Mouse (Mus musculus): ENCODE results near the gene Pcdh7. TPM values are rescaled to one million over a fixed set of nuclear protein-coding genes. Genes with fewer than 3 reads are reported as not detected.

Gene Pcdh7
- polyA plus RNA-seq, 1 experiment from 2014 or later, result 21.1 TPM

DNA sequence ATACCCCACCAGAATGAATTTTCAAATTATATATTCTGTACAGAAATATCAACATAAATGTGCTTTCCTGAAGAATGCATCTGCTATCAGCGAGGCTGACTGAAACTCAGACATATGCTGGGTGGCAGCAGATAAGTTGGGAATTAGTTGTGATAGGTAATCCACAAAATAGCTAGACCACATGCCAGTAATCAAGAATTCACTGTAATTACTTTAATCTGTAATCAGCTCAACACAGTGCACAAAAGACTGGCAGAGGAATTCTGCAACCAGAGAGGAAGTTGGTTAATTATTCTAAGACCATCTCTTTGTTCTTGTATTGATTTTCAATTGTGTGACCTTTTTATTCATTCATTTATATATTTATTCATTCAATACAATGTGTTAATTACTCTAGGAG lies 148.3 kb downstream of the Pcdh7 start:
- Histone ChIP-seq H3K4me2 (no peak overlapping the region), H3K4me3 (no peak overlapping the region), H3K36me3 (no peaks in the 10 kb centered on the region), H3K27me3 (no peaks in the 10 kb centered on the region), H3K4me1 (replicated peaks) (peaks cover 17% of the 10 kb centered on the region; the same call in 1 of the 2 replicates), H3K9ac (no peak overlapping the region), H3K27ac (no peak overlapping the region), H3K9me3 (replicated peaks) (no peaks in the 10 kb centered on the region)
- 64% methylated on average over 1 of the region's 1 CpGs for WGBS
- no peak for ATAC-seq (replicated peaks; ENCODE audit: insufficient number of reproducible peaks, insufficient read depth, low FRiP score, low read depth)

DNA sequence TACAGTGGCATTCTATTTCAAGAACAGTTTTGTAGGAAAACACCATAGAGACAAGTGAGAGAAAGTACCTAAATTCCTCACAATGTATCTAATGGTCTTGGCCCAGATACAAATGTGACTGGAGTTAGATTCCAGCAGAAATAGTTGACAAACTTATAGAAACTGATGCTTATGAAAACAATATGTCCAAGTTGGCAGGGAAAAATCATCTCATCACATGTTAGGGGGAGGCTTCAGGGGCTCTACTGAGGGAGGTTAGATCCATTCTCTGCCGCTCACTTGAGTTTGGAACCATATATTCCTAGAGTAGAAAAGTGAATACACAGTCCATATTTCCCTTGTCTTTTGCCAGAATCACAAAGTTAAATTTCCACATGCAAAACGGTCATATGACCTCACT lies 150.1 kb downstream of the Pcdh7 start:
- Histone ChIP-seq H3K9me3 (replicated peaks) (no peaks in the 10 kb centered on the region), H3K27ac (no peak overlapping the region; the same call in 1 of the 2 replicates), H3K27me3 (no peaks in the 10 kb centered on the region), H3K4me1 (replicated peaks) (peaks cover 17% of the 10 kb centered on the region; the same call in 1 of the 2 replicates), H3K9ac (no peak overlapping the region), H3K4me3 (no peak overlapping the region), H3K4me2 (no peak overlapping the region), H3K36me3 (no peaks in the 10 kb centered on the region)
- WGBS, result 74% methylated on average over 2 of the region's 2 CpGs
- no peak for ATAC-seq (replicated peaks; ENCODE audit: insufficient number of reproducible peaks, insufficient read depth, low FRiP score, low read depth)

DNA sequence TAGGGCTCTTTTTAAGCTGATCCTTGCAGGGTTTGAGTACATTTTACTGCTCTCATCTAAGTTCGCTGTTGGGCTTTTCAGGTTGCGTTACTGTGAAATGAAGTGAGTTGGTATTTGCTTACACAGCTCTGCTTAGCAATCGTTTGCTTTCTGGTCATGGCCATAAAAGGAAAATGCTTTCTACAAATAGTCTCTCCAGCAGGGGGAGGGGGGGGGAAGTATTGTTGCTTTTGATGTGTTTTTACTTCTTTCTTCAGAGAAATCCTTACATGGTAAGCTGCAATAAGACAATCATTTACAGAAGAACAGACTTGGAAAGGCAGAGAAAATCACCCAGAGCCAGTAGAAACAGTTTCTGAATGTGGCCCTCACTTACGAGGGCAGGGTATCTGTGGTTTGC lies 150.9 kb downstream of the Pcdh7 start:
- ATAC-seq (replicated peaks; ENCODE audit: insufficient number of reproducible peaks, insufficient read depth, low FRiP score, low read depth), result no peak
- H3K9me3 ChIP-seq (replicated peaks), result no peaks in the 10 kb centered on the region
- no peaks in the 10 kb centered on the region for H3K36me3 ChIP-seq
- 0 out of 2 replicates have a peak overlapping the region, but pooled peaks have one; percentile 8 for H3K4me2 ChIP-seq
- H3K27me3 ChIP-seq, result no peaks in the 10 kb centered on the region
- no peak overlapping the region for H3K9ac ChIP-seq
- peaks cover 17% of the 10 kb centered on the region; the same call in 1 of the 2 replicates for H3K4me1 ChIP-seq (replicated peaks)
- WGBS, result 38% methylated on average over 4 of the region's 4 CpGs
- H3K4me3 ChIP-seq, result no peak overlapping the region
- peak overlapping the region; percentile 58 for H3K27ac ChIP-seq

DNA sequence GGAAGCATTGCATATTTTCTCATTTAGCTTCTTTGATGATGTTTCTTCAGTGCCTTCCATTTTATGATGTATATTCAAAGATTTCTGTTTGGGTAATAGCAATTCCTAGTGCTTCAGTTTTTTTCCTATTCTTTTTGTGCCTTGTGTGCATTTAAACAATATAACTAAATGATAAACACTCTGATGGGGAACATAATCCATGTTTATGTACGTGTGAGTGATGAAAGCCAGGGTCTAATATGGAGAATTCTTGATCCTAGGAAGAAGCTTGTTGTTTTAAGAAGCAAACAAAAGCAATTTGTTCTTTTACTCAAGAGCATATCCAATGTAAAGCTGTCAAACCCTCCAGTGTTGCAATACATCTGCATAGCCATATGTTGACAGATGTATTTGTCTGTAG lies 153.0 kb downstream of the Pcdh7 start:
- Histone ChIP-seq H3K4me2 (no peak overlapping the region), H3K9me3 (replicated peaks) (no peaks in the 10 kb centered on the region), H3K4me3 (no peak overlapping the region), H3K9ac (no peak overlapping the region), H3K27ac (no peak overlapping the region), H3K36me3 (no peaks in the 10 kb centered on the region), H3K4me1 (replicated peaks) (peaks cover 15% of the 10 kb centered on the region; the same call in 1 of the 2 replicates), H3K27me3 (no peaks in the 10 kb centered on the region)
- WGBS, result 76% methylated on average over 1 of the region's 1 CpGs
- no peak for ATAC-seq (replicated peaks; ENCODE audit: insufficient number of reproducible peaks, insufficient read depth, low FRiP score, low read depth)

GRCm38 (mm10) chr5:57884982-57885381 lies 167.2 kb downstream of the Pcdh7 start:
- no peak for ATAC-seq (replicated peaks; ENCODE audit: insufficient number of reproducible peaks, insufficient read depth, low FRiP score, low read depth)
- Histone ChIP-seq H3K27me3 (no peaks in the 10 kb centered on the region), H3K4me1 (replicated peaks) (no peaks in the 10 kb centered on the region), H3K36me3 (no peaks in the 10 kb centered on the region), H3K9me3 (replicated peaks) (no peaks in the 10 kb centered on the region), H3K4me2 (no peak overlapping the region), H3K27ac (no peak overlapping the region), H3K4me3 (no peak overlapping the region), H3K9ac (no peak overlapping the region)

DNA sequence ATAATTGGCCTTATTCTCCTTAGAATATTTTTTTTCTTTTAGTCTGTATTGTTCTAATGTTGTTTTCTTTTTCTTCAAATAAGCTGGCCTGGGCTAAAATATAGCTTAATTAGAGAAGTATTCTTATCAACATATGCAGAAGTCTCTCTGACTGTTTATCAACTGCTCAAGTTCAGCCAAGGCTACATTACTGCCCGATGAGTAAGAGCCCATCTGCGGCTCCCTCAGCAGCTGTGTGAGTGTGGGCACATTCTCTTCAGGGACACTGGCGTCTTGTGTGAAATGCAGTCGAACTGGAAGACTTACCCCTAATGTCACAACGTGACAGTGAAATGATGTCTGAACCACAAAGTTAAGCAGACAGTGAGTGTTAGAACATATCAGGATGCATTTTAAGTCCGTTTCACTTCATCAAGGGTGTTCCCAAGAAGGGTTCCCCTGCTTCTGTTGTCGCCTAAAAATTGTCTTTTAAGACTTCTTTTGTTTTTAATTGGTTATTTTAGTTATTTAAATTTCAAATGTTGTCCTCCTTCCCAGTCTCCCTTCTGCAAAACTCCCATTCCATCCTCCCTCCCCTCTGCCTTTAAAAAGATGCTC lies 181.3 kb downstream of the Pcdh7 start:
- Histone ChIP-seq H3K36me3 (no peaks in the 10 kb centered on the region), H3K9me3 (replicated peaks) (no peaks in the 10 kb centered on the region), H3K4me2 (no peak overlapping the region), H3K4me1 (replicated peaks) (peaks cover 9% of the 10 kb centered on the region), H3K9ac (no peak overlapping the region), H3K4me3 (no peak overlapping the region), H3K27me3 (no peaks in the 10 kb centered on the region), H3K27ac (no peak overlapping the region)
- no peak for ATAC-seq (replicated peaks; ENCODE audit: insufficient number of reproducible peaks, insufficient read depth, low FRiP score, low read depth)
- 35% methylated on average over 7 of the region's 7 CpGs for WGBS

GRCm38 (mm10) chr5:57907218-57907617 lies 189.5 kb downstream of the Pcdh7 start:
- Histone ChIP-seq H3K27ac (no peak overlapping the region), H3K9ac (no peak overlapping the region), H3K9me3 (replicated peaks) (no peaks in the 10 kb centered on the region), H3K4me1 (replicated peaks) (no peaks in the 10 kb centered on the region), H3K4me3 (no peak overlapping the region), H3K4me2 (no peak overlapping the region), H3K36me3 (no peaks in the 10 kb centered on the region), H3K27me3 (no peaks in the 10 kb centered on the region)
- ATAC-seq (replicated peaks; ENCODE audit: insufficient number of reproducible peaks, insufficient read depth, low FRiP score, low read depth), result no peak
- WGBS, result 73% methylated on average over 4 of the region's 4 CpGs

- Histone ChIP-seq H3K4me3 (no peak overlapping the region), H3K9me3 (replicated peaks) (no peaks in the 10 kb centered on the region), H3K9ac (no peak overlapping the region), H3K4me1 (replicated peaks) (no peaks in the 10 kb centered on the region), H3K36me3 (no peaks in the 10 kb centered on the region), H3K27me3 (no peaks in the 10 kb centered on the region), H3K27ac (no peak overlapping the region), H3K4me2 (no peak overlapping the region)
- WGBS, result 81% methylated on average over 5 of the region's 5 CpGs
- no peak for ATAC-seq (replicated peaks; ENCODE audit: insufficient number of reproducible peaks, insufficient read depth, low FRiP score, low read depth)
Measured at GRCm38 (mm10) chr5:57921140-57921539, 203.4 kb downstream of the Pcdh7 start.

- Histone ChIP-seq H3K4me2 (no peak overlapping the region), H3K27me3 (no peaks in the 10 kb centered on the region), H3K4me3 (no peak overlapping the region), H3K9me3 (replicated peaks) (no peaks in the 10 kb centered on the region), H3K9ac (no peak overlapping the region), H3K27ac (no peak overlapping the region), H3K4me1 (replicated peaks) (no peaks in the 10 kb centered on the region), H3K36me3 (no peaks in the 10 kb centered on the region)
- WGBS, result 88% methylated on average over 5 of the region's 5 CpGs
- ATAC-seq (replicated peaks; ENCODE audit: insufficient number of reproducible peaks, insufficient read depth, low FRiP score, low read depth), result no peak
Measured at GRCm38 (mm10) chr5:57931331-57931730, 213.6 kb downstream of the Pcdh7 start.

- Histone ChIP-seq H3K27ac (no peak overlapping the region), H3K36me3 (no peaks in the 10 kb centered on the region), H3K4me3 (no peak overlapping the region), H3K4me1 (replicated peaks) (no peaks in the 10 kb centered on the region), H3K9me3 (replicated peaks) (no peaks in the 10 kb centered on the region), H3K4me2 (no peak overlapping the region), H3K9ac (no peak overlapping the region), H3K27me3 (no peaks in the 10 kb centered on the region)
- ATAC-seq (replicated peaks; ENCODE audit: insufficient number of reproducible peaks, insufficient read depth, low FRiP score, low read depth), result no peak
- WGBS, result 88% methylated on average over 5 of the region's 5 CpGs
Measured at GRCm38 (mm10) chr5:57931738-57932137, 214.0 kb downstream of the Pcdh7 start.

GRCm38 (mm10) chr5:57934666-57935065 lies 216.9 kb downstream of the Pcdh7 start:
- 76% methylated on average over 2 of the region's 2 CpGs for WGBS
- no peak overlapping the region for H3K27ac ChIP-seq
- H3K27me3 ChIP-seq, result no peaks in the 10 kb centered on the region
- H3K9ac ChIP-seq, result no peak overlapping the region
- H3K4me3 ChIP-seq, result no peak overlapping the region
- H3K4me2 ChIP-seq, result no peak overlapping the region
- no peaks in the 10 kb centered on the region for H3K4me1 ChIP-seq (replicated peaks)
- H3K36me3 ChIP-seq, result no peaks in the 10 kb centered on the region
- H3K9me3 ChIP-seq (replicated peaks), result no peaks in the 10 kb centered on the region
- ATAC-seq (replicated peaks; ENCODE audit: insufficient number of reproducible peaks, insufficient read depth, low FRiP score, low read depth), result no peak

DNA sequence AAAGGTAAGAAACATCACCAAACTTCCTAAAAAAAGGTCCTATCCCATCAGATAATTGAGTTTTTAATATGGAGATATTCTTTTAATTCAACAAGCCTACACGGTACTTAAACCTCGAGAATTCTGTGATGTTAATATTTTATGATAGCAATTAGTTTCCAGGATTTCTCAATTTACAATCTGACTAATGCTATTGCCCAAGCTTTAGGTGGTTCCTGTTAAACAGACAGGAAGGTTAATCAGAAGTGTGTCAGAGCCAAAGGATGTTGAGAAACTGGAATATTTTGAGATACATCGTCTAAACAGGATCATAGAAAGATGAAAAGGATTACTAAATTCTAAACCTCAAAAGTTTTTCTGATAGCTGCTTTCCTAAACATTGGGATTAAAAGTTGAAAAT lies 222.7 kb downstream of the Pcdh7 start:
- Histone ChIP-seq H3K9me3 (replicated peaks) (no peaks in the 10 kb centered on the region), H3K4me2 (no peak overlapping the region), H3K4me3 (no peak overlapping the region), H3K36me3 (no peaks in the 10 kb centered on the region), H3K4me1 (replicated peaks) (no peaks in the 10 kb centered on the region), H3K9ac (no peak overlapping the region), H3K27ac (no peak overlapping the region), H3K27me3 (no peaks in the 10 kb centered on the region)
- WGBS, result 80% methylated on average over 3 of the region's 3 CpGs
- no peak for ATAC-seq (replicated peaks; ENCODE audit: insufficient number of reproducible peaks, insufficient read depth, low FRiP score, low read depth)
